Mouse (Mus musculus) spleen, adult 2 months (tissue): ENCODE results near the gene E330034G19Rik. TPM values are rescaled to one million over a fixed set of nuclear protein-coding genes. Genes with fewer than 3 reads are reported as not detected.
"Not testable (repeated sequence)": the region's sequence is repeated elsewhere in the genome, so short reads cannot be mapped to it uniquely, and the experiment has no call there.

Experiments
- DNase-seq, 2 experiments: peaks; one replicate each; pipeline versions ENCODE4 v3.0.0 to v3.0.0-alpha.2; 2012 to 2021; ENCODE audit warnings: low spot score in 2 of 2, low read depth in 1 of 2
- H3K27ac ChIP-seq: fragments of 200-500 bp; 2 replicates; pipeline ENCODE4 v1.5.1; 2012; ENCODE audit warnings: low read length, inconsistent platforms; ENCODE audit not compliant: insufficient read depth
- H3K27me3 ChIP-seq: fragments of 200-500 bp; 2 replicates; pipeline ENCODE4 v1.6.1; 2012; ENCODE audit warnings: mild to moderate bottlenecking, moderate library complexity, low read length, inconsistent platforms; ENCODE audit not compliant: control insufficient read depth, insufficient read depth
- H3K36me3 ChIP-seq: fragments of 200-500 bp; 2 replicates; pipeline ENCODE4 v1.6.1; 2012; ENCODE audit warnings: mild to moderate bottlenecking, low read length, inconsistent platforms; ENCODE audit not compliant: control insufficient read depth, insufficient read depth
- H3K4me1 ChIP-seq: fragments of 200-500 bp; 2 replicates; pipeline ENCODE4 v1.6.1; 2011; ENCODE audit warnings: inconsistent platforms; ENCODE audit not compliant: control insufficient read depth, insufficient read depth, insufficient read length
- H3K4me3 ChIP-seq: fragments of 200-500 bp; 2 replicates; pipeline ENCODE4 v1.5.1; 2011; ENCODE audit warnings: mild to moderate bottlenecking, inconsistent platforms; ENCODE audit not compliant: insufficient read depth, insufficient read length; ENCODE audit errors: extremely low read depth
- CTCF ChIP-seq: fragments of 200-500 bp; IDR thresholded peaks from 2 replicates; pipeline ENCODE4 v1.5.1; 2011; ENCODE audit warnings: mild to moderate bottlenecking, inconsistent platforms; ENCODE audit not compliant: insufficient read depth, insufficient read length, insufficient replicate concordance; ENCODE audit errors: extremely low read depth
- POLR2A ChIP-seq: fragments of 200-500 bp; IDR thresholded peaks from 2 replicates; pipeline ENCODE4 v1.6.1; 2011; ENCODE audit warnings: low read depth, low read length, inconsistent platforms
- WGBS: fragments of 180-500 bp; shearing (Covaris S2); methylation state at CpG from one replicate; pipeline ENCODE4 v1.1.7; 2018; 5-methylcytosine and 5-hydroxymethylcytosine counted together
- polyA plus RNA-seq: library from polyadenylated mRNA; depleted of rRNA; stranded (reverse); fragments of >200 nt; gene quantifications from 2 replicates; pipeline ENCODE4 v1.2.3, GENCODE M21; 2012; rRNA removed

Gene E330034G19Rik
- polyA plus RNA-seq, 1 experiment, result not detected

- WGBS, result 33% methylated on average over 3 of the region's 3 CpGs
- H3K4me1 ChIP-seq, result no peaks in the 10 kb centered on the region
- TF ChIP-seq CTCF, result peak; percentile 53; the same call in 1 of the 2 replicates
- no peak for TF ChIP-seq POLR2A
- H3K4me3 ChIP-seq, result no peak overlapping the region
- H3K27ac ChIP-seq, result no peak overlapping the region
- peak in 1 of 2 experiments; percentile 29 for DNase-seq
- no peaks in the 10 kb centered on the region for H3K36me3 ChIP-seq
- no peaks in the 10 kb centered on the region for H3K27me3 ChIP-seq
Measured at GRCm38 (mm10) chr14:24311110-24311509, 18.1 kb downstream of the E330034G19Rik start.

GRCm38 (mm10) chr14:24347007-24347406 lies 54.0 kb downstream of the E330034G19Rik start:
- H3K4me3 ChIP-seq, H3K27me3 ChIP-seq, DNase-seq, H3K36me3 ChIP-seq, H3K4me1 ChIP-seq, H3K27ac ChIP-seq: not testable (repeated sequence)
- 92% methylated on average over 3 of the region's 3 CpGs for WGBS

- H3K4me1 ChIP-seq, result no peaks in the 10 kb centered on the region
- no peak for TF ChIP-seq POLR2A
- TF ChIP-seq CTCF, result peak; percentile 38; the same call in 1 of the 2 replicates
- H3K36me3 ChIP-seq, result no peaks in the 10 kb centered on the region
- no peak overlapping the region for H3K27ac ChIP-seq
- H3K4me3 ChIP-seq, result no peak overlapping the region
- peak in 1 of 2 experiments; percentile 13 for DNase-seq
- no peaks in the 10 kb centered on the region for H3K27me3 ChIP-seq
- 60% methylated on average over 22 of the region's 22 CpGs for WGBS
Measured at GRCm38 (mm10) chr14:24358295-24358951, 65.4 kb downstream of the E330034G19Rik start.

Other genes with a start within 250 kb of the E330034G19Rik start
- 6.5 and 6.7 TPM in 2 replicates for gene Dlg5, start 47.3 kb upstream of the E330034G19Rik start, polyA plus RNA-seq
- 5.8 and 6.7 TPM in 2 replicates for gene Polr3a, start 193.8 kb downstream of the E330034G19Rik start, polyA plus RNA-seq
- 820 and 850 TPM in 2 replicates for gene Rps24, start 193.9 kb downstream of the E330034G19Rik start, polyA plus RNA-seq